Mouse (Mus musculus) hindbrain, postnatal 0 days (tissue): ENCODE data around the gene 2310039H08Rik. TPM values are rescaled to one million over a fixed set of nuclear protein-coding genes. Genes with fewer than 3 reads are reported as not detected.
"Not testable (repeated sequence)": the region's sequence is repeated elsewhere in the genome, so short reads cannot be mapped to it uniquely, and the experiment has no call there.

Experiments
- ATAC-seq: fragments of 200-750 bp; cut with Nextera tagmentation; 2 replicates; pipeline ENCODE4 v1.8.0; 2017; ENCODE audit warnings: mild to moderate bottlenecking, moderate TSS enrichment, moderate library complexity
- DNase-seq: peaks from one replicate; pipeline ENCODE4 v3.0.0-alpha.2; 2015; ENCODE audit warnings: low spot score
- H3K27ac ChIP-seq: fragments of 300-500 bp; sonication (generic); 2 replicates; pipeline ENCODE4 v1.5.1; 2014; ENCODE audit warnings: mild to moderate bottlenecking
- H3K27me3 ChIP-seq: fragments of 300-500 bp; sonication (generic); 2 replicates; pipeline ENCODE4 v1.6.1; 2014; ENCODE audit warnings: low read length, mixed read lengths; ENCODE audit not compliant: insufficient read depth
- H3K36me3 ChIP-seq: fragments of 300-500 bp; sonication (generic); 2 replicates; pipeline ENCODE4 v1.6.1; 2014; ENCODE audit warnings: low read length, mixed read lengths; ENCODE audit not compliant: insufficient read depth
- H3K4me1 ChIP-seq: fragments of 300-500 bp; sonication (generic); 2 replicates; pipeline ENCODE4 v1.6.1; 2014; ENCODE audit warnings: antibody characterized with exemption, low read length, mixed read lengths; ENCODE audit not compliant: insufficient read depth
- H3K4me2 ChIP-seq: fragments of 300-500 bp; sonication (generic); 2 replicates; pipeline ENCODE4 v1.6.1; 2014; ENCODE audit warnings: low read depth, mild to moderate bottlenecking, low read length, moderate library complexity, mixed read lengths
- H3K4me3 ChIP-seq: fragments of 300-500 bp; sonication (generic); 2 replicates; pipeline ENCODE4 v1.5.1; 2014; ENCODE audit warnings: low read length
- H3K9ac ChIP-seq: fragments of 300-500 bp; sonication (generic); replicated peaks from 2 replicates; pipeline ENCODE4 v1.6.1; 2014; ENCODE audit warnings: mild to moderate bottlenecking, low read length, moderate library complexity, mixed read lengths
- H3K9me3 ChIP-seq: fragments of 300-500 bp; sonication (generic); 2 replicates; pipeline ENCODE4 v1.6.1; 2016; ENCODE audit warnings: low read length, mixed read lengths
- CTCF ChIP-seq: IDR thresholded peaks from 2 replicates; pipeline ENCODE4 v1.5.1; 2016; ENCODE audit warnings: antibody characterized with exemption, control low read depth, low read depth
- WGBS: fragments of 180-500 bp; shearing (Covaris S2); extraction: QIAGEN DNeasy Blood & Tissue Kit; methylation state at CpG from one replicate; pipeline ENCODE4 v1.1.7; 2014; 5-methylcytosine and 5-hydroxymethylcytosine counted together
- polyA plus RNA-seq: library from polyadenylated mRNA; unstranded; fragments of >200 nt; fragmentation: Nextera tagmentation; extraction: Ambion mirVana; gene quantifications from 2 replicates; pipeline ENCODE4 v1.2.1, GENCODE M21; 2015
- total RNA-seq: library from RNA; depleted of rRNA; stranded (reverse); fragments of >200 nt; gene quantifications from 2 replicates; pipeline ENCODE4 v1.2.3, GENCODE M21; 2014

Gene 2310039H08Rik
- total and polyA plus RNA-seq, 2 experiments from 2014 or later, result 46.4 to 64.7 TPM

DNA sequence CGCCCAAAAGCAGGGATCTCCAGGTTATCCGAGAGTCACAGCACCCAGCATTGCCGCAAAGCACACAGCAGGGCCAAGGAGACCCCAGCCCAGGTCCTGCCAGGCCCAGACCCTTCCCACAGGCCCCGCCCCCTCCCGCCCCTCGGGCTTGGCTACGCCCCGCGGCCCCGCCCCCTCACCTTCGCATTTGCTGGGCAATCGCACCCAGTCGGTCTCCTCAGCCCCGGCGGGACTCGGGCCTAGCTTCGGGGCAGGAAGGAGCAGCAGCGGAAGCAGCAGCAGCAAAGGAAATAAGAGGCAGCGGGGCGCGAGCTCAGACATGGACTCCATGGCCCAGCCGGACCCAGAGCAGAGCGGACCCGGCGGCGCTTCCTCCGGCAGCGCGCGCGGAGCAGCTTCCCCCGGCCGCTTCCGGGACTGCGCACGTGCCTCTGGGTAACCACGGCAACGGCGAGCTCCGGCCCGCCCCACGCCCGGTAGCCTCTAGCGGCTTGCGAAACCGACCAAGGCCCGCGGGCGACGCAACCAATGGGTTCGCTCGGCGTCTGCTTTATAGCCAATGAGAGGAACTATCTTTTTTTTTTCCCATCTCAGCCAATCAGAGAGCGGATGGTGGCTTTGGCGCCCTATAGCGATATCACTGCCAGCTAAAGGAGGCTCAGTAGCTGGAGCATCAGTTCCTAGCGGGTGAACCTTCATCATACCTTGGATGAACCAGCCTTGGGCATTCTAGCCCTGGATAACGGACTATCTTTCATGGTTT is 20.5 kb upstream of the 2310039H08Rik start, which contains the start of gene Cnpy3:
Gene Cnpy3 (minus strand): TSS at position 421 of the 763 bp plus-strand sequence.
- peak within 1 kb of the TSS; percentile 95 for H3K27ac ChIP-seq
- peak within 1 kb of the TSS; percentile 67 for H3K4me2 ChIP-seq
- ATAC-seq, result peak; percentile 99
- TF ChIP-seq CTCF, result no peak; the same call in 1 of the 2 replicates
- H3K27me3 ChIP-seq, result no peaks in the 10 kb centered on the region
- H3K36me3 ChIP-seq, result no peaks in the 10 kb centered on the region
- H3K4me3 ChIP-seq, result peak within 1 kb of the TSS; percentile 82
- under 1% methylated on average over 58 of the region's 58 CpGs for WGBS
- peak within 1 kb of the TSS; percentile 90 for H3K9ac ChIP-seq
- no peaks in the 10 kb centered on the region for H3K9me3 ChIP-seq
- H3K4me1 ChIP-seq, result peaks cover 7% of the 10 kb centered on the region; the same call in 1 of the 2 replicates
- DNase-seq, result peak; percentile 99

DNA sequence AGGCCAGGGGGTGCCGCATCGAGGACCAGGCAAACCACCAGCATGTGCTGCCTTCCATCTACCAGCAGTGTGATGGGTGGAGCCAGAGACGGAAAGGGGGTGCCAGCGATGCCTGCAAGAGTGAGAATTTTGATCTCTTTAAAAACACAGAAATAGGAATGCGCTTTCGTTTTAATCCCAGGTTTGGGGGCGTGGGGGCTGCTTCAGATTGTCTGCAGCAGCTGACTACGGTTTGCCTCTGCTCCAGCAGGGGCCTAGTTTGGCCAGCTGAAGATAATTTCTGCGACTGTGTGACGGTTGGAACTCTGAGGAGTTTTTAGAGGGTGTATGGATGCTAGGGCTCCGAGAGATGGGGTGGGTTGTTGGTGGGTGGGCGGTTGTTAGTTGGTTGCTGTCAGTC is 13.7 kb upstream of the 2310039H08Rik start:
- no peak overlapping the region for H3K27ac ChIP-seq
- no peak overlapping the region for H3K9ac ChIP-seq
- whole genome bisulfite sequencing, result 82% methylated on average over 12 of the region's 12 CpGs
- DNase-seq (no peak), ATAC-seq (no peak)
- no peaks in the 10 kb centered on the region for H3K27me3 ChIP-seq
- H3K36me3 ChIP-seq, result no peaks in the 10 kb centered on the region
- H3K9me3 ChIP-seq, result no peaks in the 10 kb centered on the region
- no peak overlapping the region for H3K4me2 ChIP-seq
- TF ChIP-seq CTCF, result no peak
- no peak overlapping the region for H3K4me3 ChIP-seq
- H3K4me1 ChIP-seq, result no peaks in the 10 kb centered on the region

DNA sequence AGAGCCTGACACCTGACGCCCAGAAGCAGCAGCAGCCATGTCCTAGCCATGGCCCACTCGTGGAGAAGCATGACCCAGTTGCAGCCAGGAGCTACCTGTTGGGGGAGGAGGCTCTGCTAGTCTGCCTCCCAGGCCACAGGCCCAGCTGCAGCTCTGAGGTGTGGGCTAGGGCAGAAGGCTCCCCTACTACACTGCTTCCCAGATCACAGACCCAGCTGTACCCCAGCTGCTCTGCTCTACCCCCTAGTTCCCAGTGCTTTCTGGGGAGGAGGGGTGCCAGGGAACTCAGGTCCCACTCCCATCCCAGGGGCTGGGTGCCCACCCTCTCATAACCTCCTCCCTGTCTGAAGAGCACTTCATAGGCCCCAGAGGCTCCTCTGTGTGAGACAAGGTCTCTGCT is 8.9 kb upstream of the 2310039H08Rik start, which contains the start of gene Ptcra:
Gene Ptcra (minus strand): TSS at position 169 of the 400 bp plus-strand sequence.
- H3K4me3 ChIP-seq, result no peak within 1 kb of the TSS
- no peak within 1 kb of the TSS for H3K4me2 ChIP-seq
- ATAC-seq, result 0 out of 2 replicates have a peak, but pooled peaks have one; percentile 4
- no peak for DNase-seq
- H3K27ac ChIP-seq, result no peak within 1 kb of the TSS
- 53% methylated on average over 2 of the region's 2 CpGs for WGBS
- no peaks in the 10 kb centered on the region for H3K9me3 ChIP-seq
- H3K36me3 ChIP-seq, result no peaks in the 10 kb centered on the region
- no peaks in the 10 kb centered on the region for H3K4me1 ChIP-seq
- H3K9ac ChIP-seq, result no peak within 1 kb of the TSS
- no peaks in the 10 kb centered on the region for H3K27me3 ChIP-seq
- TF ChIP-seq CTCF, result no peak

DNA sequence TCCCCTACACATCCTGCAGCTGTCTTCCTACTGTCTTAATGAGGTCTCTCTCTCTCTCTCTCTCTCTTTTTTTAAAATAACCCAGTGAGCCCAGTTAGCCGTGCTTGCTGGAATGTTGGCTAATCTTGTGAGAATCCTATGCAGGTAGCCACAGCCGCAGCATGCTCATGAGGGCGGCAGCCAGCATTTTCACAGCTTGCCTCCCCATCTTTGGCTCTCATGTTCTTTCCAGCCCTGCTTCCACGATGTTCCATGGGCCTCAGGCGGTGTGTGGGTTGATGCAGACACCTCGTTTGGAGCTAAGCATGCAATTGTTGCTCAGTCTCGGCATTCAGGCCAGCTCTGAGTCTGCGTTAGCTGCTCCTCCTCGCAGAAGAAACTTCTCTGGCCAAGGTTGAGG is 7.5 kb upstream of the 2310039H08Rik start:
- H3K9me3 ChIP-seq, H3K36me3 ChIP-seq, H3K4me2 ChIP-seq, H3K9ac ChIP-seq, H3K4me3 ChIP-seq, H3K27ac ChIP-seq, H3K27me3 ChIP-seq, H3K4me1 ChIP-seq, DNase-seq, ATAC-seq: not testable (repeated sequence)
- 61% methylated on average over 8 of the region's 9 CpGs for WGBS

DNA sequence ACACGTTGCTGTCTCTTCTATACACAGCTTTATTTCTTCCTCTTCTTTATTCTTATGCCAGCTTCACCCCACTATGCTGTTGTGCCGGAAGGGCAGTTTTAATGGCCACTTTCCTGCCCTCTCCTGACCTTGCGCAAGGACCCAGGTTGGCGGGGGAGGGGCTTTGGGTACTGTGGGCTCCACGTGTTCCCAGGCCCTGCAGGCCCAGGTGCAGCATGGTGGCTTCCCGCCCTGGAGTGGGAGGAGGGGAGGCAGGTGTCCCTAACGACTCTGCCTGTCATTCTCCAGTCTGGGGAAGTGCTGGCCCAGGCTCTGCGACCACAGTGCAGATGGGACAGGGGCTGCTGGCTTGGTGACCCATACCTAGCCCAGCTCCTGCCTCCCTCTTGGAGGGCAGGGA is 4.6 kb upstream of the 2310039H08Rik start:
- Histone ChIP-seq H3K9ac (no peak overlapping the region), H3K4me1 (no peaks in the 10 kb centered on the region; the same call in 1 of the 2 replicates), H3K9me3 (no peaks in the 10 kb centered on the region), H3K27ac (no peak overlapping the region), H3K4me2 (no peak overlapping the region), H3K36me3 (no peaks in the 10 kb centered on the region), H3K4me3 (no peak overlapping the region), H3K27me3 (no peaks in the 10 kb centered on the region)
- WGBS, result 61% methylated on average over 8 of the region's 8 CpGs
- no peak for ATAC-seq
- no peak for DNase-seq
- no peak for TF ChIP-seq CTCF

DNA sequence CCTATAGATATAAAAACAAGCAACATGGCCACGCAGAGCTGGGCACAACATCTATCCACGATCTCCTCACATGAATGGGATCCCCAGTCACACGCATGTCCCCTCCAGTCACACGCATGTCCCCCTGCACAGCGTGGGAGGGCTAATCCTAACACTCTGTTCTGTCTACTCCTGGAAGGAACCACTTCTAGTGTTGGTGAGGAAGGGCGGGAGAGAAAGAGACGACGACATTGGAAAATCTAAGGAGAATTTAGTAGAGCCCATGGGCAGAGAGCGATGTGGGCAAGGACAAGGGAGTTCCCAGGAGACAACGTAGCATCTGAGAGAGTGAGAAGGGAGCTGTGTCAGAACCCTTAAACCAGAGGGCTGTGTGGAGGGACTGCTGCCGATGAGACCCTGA is 1.9 kb upstream of the 2310039H08Rik start:
- no peaks in the 10 kb centered on the region for H3K27me3 ChIP-seq
- TF ChIP-seq CTCF, result no peak
- H3K4me1 ChIP-seq, result no peaks in the 10 kb centered on the region; the same call in 1 of the 2 replicates
- no peak overlapping the region for H3K27ac ChIP-seq
- H3K36me3 ChIP-seq, result peaks cover 10% of the 10 kb centered on the region
- ATAC-seq (no peak), DNase-seq (no peak)
- 90% methylated on average over 11 of the region's 11 CpGs for WGBS
- H3K4me2 ChIP-seq, result no peak overlapping the region
- no peak overlapping the region for H3K9ac ChIP-seq
- H3K4me3 ChIP-seq, result no peak overlapping the region
- H3K9me3 ChIP-seq, result no peaks in the 10 kb centered on the region

DNA sequence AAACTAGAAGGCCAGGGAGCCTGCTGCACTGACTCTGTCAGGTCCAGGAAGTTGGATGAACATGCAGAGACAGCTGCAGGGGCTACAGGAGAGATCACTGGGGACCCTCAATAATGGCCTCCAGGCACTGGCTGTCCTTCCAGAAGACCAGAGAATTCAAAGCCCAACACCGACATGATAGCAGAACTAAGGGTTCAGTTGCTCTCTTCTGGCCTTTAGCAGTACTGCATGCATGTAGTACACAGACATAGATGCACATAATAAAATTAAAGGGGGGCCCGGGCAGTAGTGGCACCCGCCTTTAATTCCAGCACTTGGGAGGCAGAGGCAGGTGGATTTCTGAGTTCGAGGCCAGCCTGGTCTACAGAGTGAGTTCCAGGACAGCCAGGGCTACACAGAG is 1.4 kb upstream of the 2310039H08Rik start:
- peak; percentile 40 for DNase-seq

More for the DNA sequence above, 1.4 kb upstream of the 2310039H08Rik start:
- WGBS, result 73% methylated on average over 4 of the region's 4 CpGs
- H3K9me3 ChIP-seq, result no peaks in the 10 kb centered on the region
- no peak for ATAC-seq
- no peak overlapping the region for H3K4me2 ChIP-seq
- TF ChIP-seq CTCF, result peak; percentile 55
- H3K4me3 ChIP-seq, result no peak overlapping the region
- H3K36me3 ChIP-seq, result peaks cover 15% of the 10 kb centered on the region
- H3K27ac ChIP-seq, result no peak overlapping the region
- H3K4me1 ChIP-seq, result no peaks in the 10 kb centered on the region; the same call in 1 of the 2 replicates
- no peaks in the 10 kb centered on the region for H3K27me3 ChIP-seq
- H3K9ac ChIP-seq, result no peak overlapping the region
